Mouse (Mus musculus): ENCODE results near the gene Btbd19.
A peak's percentile ranks its signal among the peaks of the same experiment; 100 is the strongest.

Btbd19 gene

GRCm38 (mm10) chr4:117115592-117115991 is 9.9 kb downstream of the Btbd19 start:
- no peak for ATAC-seq (ENCODE audit: low TSS enrichment)

- ATAC-seq (ENCODE audit: low TSS enrichment), result no peak
Measured at GRCm38 (mm10) chr4:117113237-117113636, 12.3 kb downstream of the Btbd19 start.

- no peak for ATAC-seq (ENCODE audit: low TSS enrichment)
Measured at GRCm38 (mm10) chr4:117110985-117111384, 14.5 kb downstream of the Btbd19 start.

GRCm38 (mm10) chr4:117110249-117110648 is 15.3 kb downstream of the Btbd19 start:
- no peak for ATAC-seq (ENCODE audit: low TSS enrichment)

- no peak for ATAC-seq (ENCODE audit: low TSS enrichment)
Measured at GRCm38 (mm10) chr4:117109330-117109729, 16.2 kb downstream of the Btbd19 start.

GRCm38 (mm10) chr4:117108524-117108849 is 17.0 kb downstream of the Btbd19 start:
- no peak for ATAC-seq (ENCODE audit: low TSS enrichment)

GRCm38 (mm10) chr4:117107813-117108523 is 17.6 kb downstream of the Btbd19 start:
- no peak for ATAC-seq (ENCODE audit: low TSS enrichment)

GRCm38 (mm10) chr4:117105127-117105526 is 20.4 kb downstream of the Btbd19 start:
- ATAC-seq (ENCODE audit: low TSS enrichment), result no peak

- no peak for ATAC-seq (ENCODE audit: low TSS enrichment)
Measured at GRCm38 (mm10) chr4:117104672-117105071, 20.9 kb downstream of the Btbd19 start.

GRCm38 (mm10) chr4:117101218-117101617 is 24.3 kb downstream of the Btbd19 start:
- no peak for ATAC-seq (ENCODE audit: low TSS enrichment)

- no peak for ATAC-seq (ENCODE audit: low TSS enrichment)
Measured at GRCm38 (mm10) chr4:117100036-117100435, 25.5 kb downstream of the Btbd19 start.

GRCm38 (mm10) chr4:117098764-117099036 is 26.8 kb downstream of the Btbd19 start:
- no peak for ATAC-seq (ENCODE audit: low TSS enrichment)

GRCm38 (mm10) chr4:117097969-117098763 is 27.4 kb downstream of the Btbd19 start:
- ATAC-seq (ENCODE audit: low TSS enrichment), result no peak

- no peak for ATAC-seq (ENCODE audit: low TSS enrichment)
Measured at GRCm38 (mm10) chr4:117096666-117097065, 28.9 kb downstream of the Btbd19 start.

GRCm38 (mm10) chr4:117095551-117096452 is 29.7 kb downstream of the Btbd19 start, which contains the start of gene Ptch2:
Gene Ptch2, plus strand, starts transcription at chr4:117096075.
- peak; percentile 41; the same call in 1 of the 2 replicates for ATAC-seq (ENCODE audit: low TSS enrichment)

GRCm38 (mm10) chr4:117094626-117095361 is 30.7 kb downstream of the Btbd19 start:
- no peak for ATAC-seq (ENCODE audit: low TSS enrichment)

- ATAC-seq (ENCODE audit: low TSS enrichment), result no peak
Measured at GRCm38 (mm10) chr4:117090586-117090985, 34.9 kb downstream of the Btbd19 start.

GRCm38 (mm10) chr4:117087948-117088640 is 37.4 kb downstream of the Btbd19 start:
- ATAC-seq (ENCODE audit: low TSS enrichment), result no peak

GRCm38 (mm10) chr4:117071183-117071582 is 54.3 kb downstream of the Btbd19 start:
- ATAC-seq (ENCODE audit: low TSS enrichment), result no peak

- ATAC-seq (ENCODE audit: low TSS enrichment), result no peak
Measured at GRCm38 (mm10) chr4:117070624-117071023, 54.9 kb downstream of the Btbd19 start.

- no peak for ATAC-seq (ENCODE audit: low TSS enrichment)
Measured at GRCm38 (mm10) chr4:117069647-117070046, 55.9 kb downstream of the Btbd19 start.

Measured in frontal cortex, adult (tissue).